24 mouse cellular contexts compared by ENCODE assay signal in genomic region chr1:78330620-78331158, GRCm38 (mm10). TPM values are rescaled to one million over a fixed set of nuclear protein-coding genes. Genes with fewer than 3 reads are reported as not detected.
"Had no signal": no experiment of that assay in that cellular context is flagged by ENCODE, and none has a peak within 500 bp of the region (broad histone marks: within the 10 kb centered on the region; RNA-seq: fewer than 3 reads in every experiment).

No protein-coding gene starts in this region.

- H3K36me3 ChIP-seq: heart, embryonic 10.5 days; heart, embryonic 12.5 days; hindbrain, embryonic 13.5 days; hindbrain, embryonic 15.5 days; limb, embryonic 10.5 days; limb, embryonic 12.5 days; liver, embryonic 12.5 days had no signal

- H3K27me3 ChIP-seq: heart, embryonic 12.5 days; hindbrain, embryonic 15.5 days; liver, embryonic 12.5 days had no signal

- H3K9me3 ChIP-seq: heart, embryonic 10.5 days; heart, embryonic 12.5 days; hindbrain, embryonic 13.5 days; hindbrain, embryonic 15.5 days; limb, embryonic 10.5 days; limb, embryonic 12.5 days; liver, embryonic 12.5 days had no signal

- ATAC-seq: hindbrain, postnatal 0 days; intestine, embryonic 16.5 days; liver, embryonic 12.5 days had no signal

- H3K4me3 ChIP-seq: heart, embryonic 10.5 days; heart, embryonic 12.5 days; hindbrain, embryonic 13.5 days; hindbrain, embryonic 15.5 days; layer of hippocampus, adult 2 months; left cerebral cortex, adult 2 months; limb, embryonic 10.5 days; limb, embryonic 12.5 days; liver, embryonic 12.5 days had no signal

- H3K4me2 ChIP-seq: heart, embryonic 12.5 days; hindbrain, embryonic 13.5 days; hindbrain, embryonic 15.5 days; limb, embryonic 12.5 days; liver, embryonic 12.5 days had no signal

- H3K27ac ChIP-seq: heart, embryonic 10.5 days; hindbrain, embryonic 13.5 days; hindbrain, embryonic 15.5 days; hindbrain, postnatal 0 days; kidney, postnatal 0 days; layer of hippocampus, adult 2 months; left cerebral cortex, adult 2 months; limb, embryonic 10.5 days; limb, embryonic 12.5 days; liver, embryonic 12.5 days; liver, embryonic 14.5 days had no signal

- H3K4me1 ChIP-seq: heart, embryonic 10.5 days; heart, embryonic 12.5 days; hindbrain, embryonic 13.5 days; hindbrain, embryonic 15.5 days; limb, embryonic 10.5 days; limb, embryonic 12.5 days; liver, embryonic 12.5 days had no signal

- DNase-seq: gastrocnemius, postnatal 14 days; gastrocnemius, postnatal 36 days; heart, adult 18-20 months; heart, postnatal 10 days; heart, postnatal 36 days; kidney, adult 11 months; kidney, adult 2 months; kidney, postnatal 14 days; kidney, postnatal 36 days had no signal

- H3K9ac ChIP-seq: heart, embryonic 12.5 days; hindbrain, embryonic 13.5 days; hindbrain, embryonic 15.5 days; limb, embryonic 12.5 days; liver, embryonic 12.5 days; liver, embryonic 14.5 days had no signal

RNA-seq across cellular contexts. Expression of gene Sgpp2, which starts 20.5 kb away (rescaled TPM):
- total RNA-seq: gastrocnemius, adult 18-20 months; gastrocnemius, adult 8-10 months; gastrocnemius, postnatal 36 days; heart, postnatal 10 days had no signal
